Mouse (Mus musculus): ENCODE data around the gene Crnn. TPM values are rescaled to one million over a fixed set of nuclear protein-coding genes. Genes with fewer than 3 reads are reported as not detected.

Crnn gene
- polyA plus RNA-seq, 1 experiment from 2014 or later = not detected

Other genes with a start within 250 kb of the Crnn start
- gene Lce3a, start 218.6 kb upstream of the Crnn start, polyA plus RNA-seq (2016; fragmentation: Nextera tagmentation; extraction: Ambion mirVana) = not detected in 2 replicates
- gene Lce3b, start 211.8 kb upstream of the Crnn start, polyA plus RNA-seq (2016; fragmentation: Nextera tagmentation; extraction: Ambion mirVana) = not detected in 2 replicates
- not detected in 2 replicates for gene Lce3c, start 200.3 kb upstream of the Crnn start, polyA plus RNA-seq (2016; fragmentation: Nextera tagmentation; extraction: Ambion mirVana)
- gene Lce3d, start 187.4 kb upstream of the Crnn start, polyA plus RNA-seq (2016; fragmentation: Nextera tagmentation; extraction: Ambion mirVana) = not detected in 2 replicates
- not detected in 2 replicates for gene Lce3e, start 177.7 kb upstream of the Crnn start, polyA plus RNA-seq (2016; fragmentation: Nextera tagmentation; extraction: Ambion mirVana)
- gene Lce3f, start 152.6 kb upstream of the Crnn start, polyA plus RNA-seq (2016; fragmentation: Nextera tagmentation; extraction: Ambion mirVana) = not detected in 2 replicates
- gene Crct1, start 129.1 kb upstream of the Crnn start, polyA plus RNA-seq (2016; fragmentation: Nextera tagmentation; extraction: Ambion mirVana) = 0.17 and 0.32 TPM in 2 replicates
- not detected in 2 replicates for gene Lce1m, start 125.7 kb upstream of the Crnn start, polyA plus RNA-seq (2016; fragmentation: Nextera tagmentation; extraction: Ambion mirVana)
- gene Gm4858, start 76.0 kb upstream of the Crnn start, polyA plus RNA-seq (2016; fragmentation: Nextera tagmentation; extraction: Ambion mirVana) = not detected in 2 replicates
- gene Flg2, start 52.5 kb downstream of the Crnn start, polyA plus RNA-seq (2016; fragmentation: Nextera tagmentation; extraction: Ambion mirVana) = not detected in 2 replicates
- gene Flg, start 128.7 kb downstream of the Crnn start, polyA plus RNA-seq (2016; fragmentation: Nextera tagmentation; extraction: Ambion mirVana) = not detected in 2 replicates
- gene Hrnr, start 175.0 kb downstream of the Crnn start, polyA plus RNA-seq (2016; fragmentation: Nextera tagmentation; extraction: Ambion mirVana) = not detected in 2 replicates
- gene Rptn, start 248.9 kb downstream of the Crnn start, polyA plus RNA-seq (2016; fragmentation: Nextera tagmentation; extraction: Ambion mirVana) = not detected in 2 replicates

Data from midbrain, embryonic 10.5 days (tissue).